Comparison of ENCODE assay signal across 8 mouse cellular contexts in the genomic region with DNA sequence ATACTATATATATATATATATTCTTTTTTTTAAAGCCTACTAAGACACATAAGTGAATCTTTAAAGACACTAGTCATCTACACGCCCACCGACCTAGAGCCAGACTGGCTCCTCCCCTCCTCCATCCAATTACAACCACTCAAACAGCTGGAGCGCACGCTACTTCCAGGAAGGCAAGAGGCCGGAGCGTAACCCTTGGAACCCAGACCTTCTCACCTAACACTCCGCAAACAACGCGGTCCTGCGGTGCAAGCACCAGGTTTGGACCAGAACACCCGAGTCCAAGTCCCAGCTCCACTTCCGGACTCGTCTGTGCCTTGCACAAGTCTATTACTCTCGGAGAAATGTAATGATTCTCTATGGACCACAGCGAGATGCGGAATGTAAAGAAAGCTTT. TPM values are rescaled to one million over a fixed set of nuclear protein-coding genes. Genes with fewer than 3 reads are reported as not detected.
DNase-seq lines count a peak whose midpoint lies in the region; ATAC-seq lines count a peak whose summit lies in the region.

No protein-coding gene starts in this region.

- WGBS in kidney, embryonic 14.5 days, result 0% methylated on average over 16 of the region's 16 CpGs

- peak overlapping the region; percentile 84 for H3K27ac ChIP-seq in kidney, embryonic 14.5 days (ENCODE audit: low read depth, low read length)

- DNase-seq in cerebellum, postnatal 25 days, result no peak
- peak; percentile 28 for DNase-seq in urinary bladder, postnatal 14 days (ENCODE audit: low spot score)
- no peak for DNase-seq in urinary bladder, adult 18-20 months (ENCODE audit: low spot score in 2 of 2)
- DNase-seq in lung, postnatal 10 days, result peak; percentile 47
- peak; percentile 35 for DNase-seq in urinary bladder, postnatal 25 days (ENCODE audit: low spot score)

- no peaks in the 10 kb centered on the region for H3K9me3 ChIP-seq in kidney, embryonic 14.5 days (ENCODE audit: control insufficient read depth, low read length)

- peak; percentile 2; the same call in 1 of the 2 replicates for ATAC-seq in cerebellum, adult (ENCODE audit: insufficient number of reproducible peaks, low FRiP score, low TSS enrichment)
- ATAC-seq in granulocyte monocyte progenitor cell, adult 5-6 weeks (replicated peaks; ENCODE audit: poor library complexity, severe bottlenecking), result peak; percentile 14; the same call in 1 of the 2 replicates
- peak; percentile 14; the same call in 1 of the 2 replicates for ATAC-seq in kidney, embryonic 14.5 days (ENCODE audit: low FRiP score, low TSS enrichment)

- H3K9ac ChIP-seq in kidney, embryonic 14.5 days (ENCODE audit: low read depth, low read length), result peak overlapping the region; percentile 92

- H3K36me3 ChIP-seq in kidney, embryonic 14.5 days (ENCODE audit: control insufficient read depth, insufficient read depth, low read length), result no peaks in the 10 kb centered on the region

- H3K4me1 ChIP-seq in kidney, embryonic 14.5 days (ENCODE audit: control insufficient read depth, insufficient read depth, low read length), result 0 out of 2 replicates have a peak, but pooled peaks cover 3% of the 10 kb centered on the region

- peak overlapping the region; percentile 77 for H3K4me3 ChIP-seq in kidney, embryonic 14.5 days (ENCODE audit: low read length)

- H3K27me3 ChIP-seq in kidney, embryonic 14.5 days (ENCODE audit: control insufficient read depth, insufficient read depth, low read length), result no peaks in the 10 kb centered on the region

- H3K4me2 ChIP-seq in kidney, embryonic 14.5 days (replicated peaks; ENCODE audit: low read depth, low read length), result peak overlapping the region; percentile 71

RNA-seq across cellular contexts. Expression of gene Mms19, which starts 0.5 kb away (rescaled TPM):
- 56.9 and 59.4 TPM in 2 replicates for total RNA-seq in granulocyte monocyte progenitor cell, adult 5-6 weeks (2014; fragmentation: Nextera tagmentation)
- total RNA-seq in granulocyte monocyte progenitor cell, adult 5-6 weeks (2017), result 36.2 and 37.4 TPM in 2 replicates
- 33.4 and 42.3 TPM in 2 replicates for polyA plus RNA-seq in kidney, embryonic 14.5 days (2014; fragmentation: Nextera tagmentation; extraction: Ambion mirVana)

RNA-seq across cellular contexts. Expression of gene Ubtd1, which starts 1.1 kb away (rescaled TPM):
- 25.4 and 38.5 TPM in 2 replicates for total RNA-seq in granulocyte monocyte progenitor cell, adult 5-6 weeks (2014; fragmentation: Nextera tagmentation)
- total RNA-seq in granulocyte monocyte progenitor cell, adult 5-6 weeks (2017), result 6.4 and 9.5 TPM in 2 replicates
- 23.1 and 29.8 TPM in 2 replicates for polyA plus RNA-seq in kidney, embryonic 14.5 days (2014; fragmentation: Nextera tagmentation; extraction: Ambion mirVana)

RNA-seq across cellular contexts. Expression of gene Zdhhc16, which starts 47.1 kb away (rescaled TPM):
- 77.4 and 78.5 TPM in 2 replicates for total RNA-seq in granulocyte monocyte progenitor cell, adult 5-6 weeks (2014; fragmentation: Nextera tagmentation)
- 42.4 and 47.2 TPM in 2 replicates for total RNA-seq in granulocyte monocyte progenitor cell, adult 5-6 weeks (2017)
- 60.9 and 68.9 TPM in 2 replicates for polyA plus RNA-seq in kidney, embryonic 14.5 days (2014; fragmentation: Nextera tagmentation; extraction: Ambion mirVana)

RNA-seq across cellular contexts. Expression of gene Exosc1, which starts 47.2 kb away (rescaled TPM):
- 62.5 and 87.5 TPM in 2 replicates for total RNA-seq in granulocyte monocyte progenitor cell, adult 5-6 weeks (2014; fragmentation: Nextera tagmentation)
- total RNA-seq in granulocyte monocyte progenitor cell, adult 5-6 weeks (2017), result 69.5 and 82.4 TPM in 2 replicates
- 90.8 and 99.0 TPM in 2 replicates for polyA plus RNA-seq in kidney, embryonic 14.5 days (2014; fragmentation: Nextera tagmentation; extraction: Ambion mirVana)

RNA-seq across cellular contexts. Expression of gene Ankrd2, which starts 55.4 kb away (rescaled TPM):
- not detected in 2 replicates for total RNA-seq in granulocyte monocyte progenitor cell, adult 5-6 weeks (2014; fragmentation: Nextera tagmentation)
- not detected in 2 replicates for total RNA-seq in granulocyte monocyte progenitor cell, adult 5-6 weeks (2017)
- not detected in 2 replicates for polyA plus RNA-seq in kidney, embryonic 14.5 days (2014; fragmentation: Nextera tagmentation; extraction: Ambion mirVana)

Comparison
In these comparisons a context has a peak if more than half of its experiments do, and no peak if none do; other contexts are left out.
1. DNase-seq: peak in urinary bladder, postnatal 14 days (single experiment), lung, postnatal 10 days (single experiment) and urinary bladder, postnatal 25 days (single experiment); none in cerebellum, postnatal 25 days (0 of 2) and urinary bladder, adult 18-20 months (0 of 2).
2. Peak in every context shown above with its lines, with median percentiles within 50 percentile points of each other: ATAC-seq.